8 mouse cellular contexts compared by ENCODE assay signal in genomic region chr12:54789346-54790143, GRCm38 (mm10). TPM values are rescaled to one million over a fixed set of nuclear protein-coding genes. Genes with fewer than 3 reads are reported as not detected.
A peak's percentile ranks its signal among the peaks of the same experiment; 100 is the strongest.
DNase-seq lines count a peak whose midpoint lies in the region; ATAC-seq and TF ChIP-seq lines count a peak whose summit lies in the region.

No protein-coding gene starts in this region.

- peak; percentile 31 for DNase-seq in urinary bladder, postnatal 14 days (ENCODE audit: low spot score)
- DNase-seq in urinary bladder, postnatal 10 days (ENCODE audit: low spot score) = no peak
- peak; percentile 61 for DNase-seq in gastrocnemius, adult 2 months
- DNase-seq in intestine, embryonic 14.5 days (ENCODE audit: low spot score) = peak; percentile 64
- DNase-seq in thymus, postnatal 14 days = no peak
- no peak for DNase-seq in cerebellum, postnatal 25 days

- H3K36me3 ChIP-seq in intestine, embryonic 14.5 days (ENCODE audit: control insufficient read depth, insufficient read depth, low read length) = peaks cover 11% of the 10 kb centered on the region
- H3K36me3 ChIP-seq in liver, embryonic 15.5 days (replicated peaks) = no peaks in the 10 kb centered on the region
- peaks cover 8% of the 10 kb centered on the region for H3K36me3 ChIP-seq in neural tube, embryonic 15.5 days

- no peak overlapping the region for H3K9ac ChIP-seq in intestine, embryonic 14.5 days (ENCODE audit: low read length)
- no peak overlapping the region for H3K9ac ChIP-seq in liver, embryonic 15.5 days
- H3K9ac ChIP-seq in neural tube, embryonic 15.5 days (replicated peaks) = no peak overlapping the region

- peak; percentile 83 for ATAC-seq in intestine, embryonic 14.5 days (replicated peaks; ENCODE audit: low FRiP score, low TSS enrichment, low read depth)
- peak; percentile 70 for ATAC-seq in liver, embryonic 15.5 days (ENCODE audit: insufficient read depth)
- ATAC-seq in neural tube, embryonic 15.5 days (ENCODE audit: low FRiP score) = no peak

- WGBS in intestine, embryonic 14.5 days = 9% methylated on average over 11 of the region's 11 CpGs
- 40% methylated on average over 11 of the region's 11 CpGs for WGBS in liver, embryonic 15.5 days (ENCODE audit: insufficient replicate concordance)
- WGBS in neural tube, embryonic 15.5 days = 28% methylated on average over 11 of the region's 11 CpGs

- intact Hi-C loops in gastrocnemius, adult 2 months (cut with DNase I) = no loop called here

- H3K9me3 ChIP-seq in intestine, embryonic 14.5 days (ENCODE audit: control insufficient read depth, low read length) = no peaks in the 10 kb centered on the region
- no peaks in the 10 kb centered on the region for H3K9me3 ChIP-seq in liver, embryonic 15.5 days (replicated peaks)
- H3K9me3 ChIP-seq in neural tube, embryonic 15.5 days (replicated peaks) = no peaks in the 10 kb centered on the region

- peak overlapping the region; percentile 35 for H3K4me2 ChIP-seq in intestine, embryonic 14.5 days (ENCODE audit: low read length)
- peak overlapping the region; percentile 1; the same call in 1 of the 2 replicates for H3K4me2 ChIP-seq in liver, embryonic 15.5 days
- H3K4me2 ChIP-seq in neural tube, embryonic 15.5 days = peak overlapping the region; percentile 2; the same call in 1 of the 2 replicates

- H3K27ac ChIP-seq in gastrocnemius, adult 2 months = peak overlapping the region; percentile 65
- peak overlapping the region; percentile 35 for H3K27ac ChIP-seq in intestine, embryonic 14.5 days (ENCODE audit: low read depth)
- no peak overlapping the region for H3K27ac ChIP-seq in liver, embryonic 15.5 days (replicated peaks)
- H3K27ac ChIP-seq in neural tube, embryonic 15.5 days (replicated peaks) = no peak overlapping the region

- no peak overlapping the region; the same call in 1 of the 2 replicates for H3K4me3 ChIP-seq in gastrocnemius, adult 2 months
- no peak overlapping the region for H3K4me3 ChIP-seq in intestine, embryonic 14.5 days (ENCODE audit: low read depth, low read length)
- H3K4me3 ChIP-seq in liver, embryonic 15.5 days (replicated peaks) = no peak overlapping the region
- H3K4me3 ChIP-seq in neural tube, embryonic 15.5 days (replicated peaks) = no peak overlapping the region

- no peaks in the 10 kb centered on the region for H3K27me3 ChIP-seq in intestine, embryonic 14.5 days (replicated peaks; ENCODE audit: control insufficient read depth, insufficient read depth, low read length)
- H3K27me3 ChIP-seq in liver, embryonic 15.5 days = no peaks in the 10 kb centered on the region
- H3K27me3 ChIP-seq in neural tube, embryonic 15.5 days (replicated peaks) = no peaks in the 10 kb centered on the region

- TF ChIP-seq CTCF in gastrocnemius, adult 2 months (IDR thresholded peaks at IDR 0.05) = no peak

- H3K4me1 ChIP-seq in intestine, embryonic 14.5 days (replicated peaks; ENCODE audit: control insufficient read depth, insufficient read depth, low read length) = peaks cover 33% of the 10 kb centered on the region
- H3K4me1 ChIP-seq in liver, embryonic 15.5 days (replicated peaks) = peaks cover 37% of the 10 kb centered on the region
- peaks cover 38% of the 10 kb centered on the region for H3K4me1 ChIP-seq in neural tube, embryonic 15.5 days

RNA-seq across cellular contexts. Expression of gene Snx6, which starts 6.0 kb away (rescaled TPM):
- 10 to 100 TPM; 21.2 to 22.7 TPM for total RNA-seq in gastrocnemius, adult 2 months (2021)
- polyA plus RNA-seq in intestine, embryonic 14.5 days (2014; fragmentation: Nextera tagmentation; extraction: Ambion mirVana) = 178 and 189 TPM in 2 replicates
- 39.5 and 44.0 TPM in 2 replicates for polyA plus RNA-seq in liver, embryonic 15.5 days (2015; fragmentation: Nextera tagmentation; extraction: Ambion mirVana)
- 131 and 137 TPM in 2 replicates for polyA plus RNA-seq in neural tube, embryonic 15.5 days (2015; fragmentation: Nextera tagmentation; extraction: Ambion mirVana)

Comparison
In these comparisons a context has a peak if more than half of its experiments do, and no peak if none do; other contexts are left out.
1. DNase-seq: peak in urinary bladder, postnatal 14 days (single experiment), gastrocnemius, adult 2 months (single experiment) and intestine, embryonic 14.5 days (single experiment); none in urinary bladder, postnatal 10 days (single experiment), thymus, postnatal 14 days (single experiment) and cerebellum, postnatal 25 days (0 of 2).
2. H3K27ac ChIP-seq: peak in gastrocnemius, adult 2 months (single experiment) and intestine, embryonic 14.5 days (single experiment); none in liver, embryonic 15.5 days (single experiment) and neural tube, embryonic 15.5 days (single experiment).
3. Peak in every context shown above with its lines, with median percentiles within 50 percentile points of each other: H3K4me2 ChIP-seq.